Mouse (Mus musculus) testis, adult 10 weeks (tissue): ENCODE results near the gene Sqstm1. TPM values are rescaled to one million over a fixed set of nuclear protein-coding genes. Genes with fewer than 3 reads are reported as not detected.

Experiments used
- polyA plus RNA-seq: library from polyadenylated mRNA; stranded (reverse); fragments of 350-450 nt; fragmentation: Illumina TruSeq; extraction: RNeasy Lipid Tissue Mini Kit (QIAGEN cat#74804); gene quantifications from one replicate; pipeline ENCODE4 v1.2.3, GENCODE M21; 2014; ENCODE audit warnings: low read depth, low replicate concordance

Sqstm1 gene
- 60.0 TPM for polyA plus RNA-seq

DNA sequence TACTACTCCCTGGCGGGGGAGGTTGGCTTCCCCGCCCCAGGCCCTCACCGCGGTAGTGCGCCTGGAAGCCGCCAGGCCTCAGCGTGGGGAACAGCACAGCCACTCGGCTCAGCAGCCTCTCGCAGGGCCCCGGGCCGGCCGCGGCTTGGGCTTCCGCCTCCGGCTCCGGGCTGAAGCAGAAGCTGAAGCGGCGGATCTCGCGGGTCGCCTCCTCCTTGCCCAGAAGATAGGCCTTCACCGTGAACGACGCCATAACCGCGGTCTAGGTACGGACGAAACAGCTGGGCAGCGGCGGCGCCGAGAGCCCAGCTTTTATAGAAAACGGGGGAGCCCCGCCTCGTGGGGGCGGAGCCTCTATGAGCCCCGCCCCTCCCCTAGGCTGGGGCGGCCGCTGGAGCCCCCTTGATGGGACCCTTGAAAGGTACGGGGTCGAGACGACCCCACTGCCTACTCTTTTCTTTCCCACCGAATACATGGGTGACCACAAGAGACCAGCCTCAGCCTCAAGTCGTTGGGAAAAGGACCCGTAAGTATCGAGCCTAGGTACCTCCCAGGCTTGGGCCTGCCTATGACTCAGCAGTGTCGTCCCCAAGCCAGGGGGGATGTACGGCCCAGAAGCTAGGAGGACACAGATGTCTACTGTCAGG, at the start of gene Sqstm1, which contains the start of gene Mgat4b:
TSS of gene Sqstm1 (minus strand) at position 323 of the 647 bp plus-strand sequence.
TSS of gene Mgat4b (plus strand) at position 386 of the 647 bp plus-strand sequence.

DNA sequence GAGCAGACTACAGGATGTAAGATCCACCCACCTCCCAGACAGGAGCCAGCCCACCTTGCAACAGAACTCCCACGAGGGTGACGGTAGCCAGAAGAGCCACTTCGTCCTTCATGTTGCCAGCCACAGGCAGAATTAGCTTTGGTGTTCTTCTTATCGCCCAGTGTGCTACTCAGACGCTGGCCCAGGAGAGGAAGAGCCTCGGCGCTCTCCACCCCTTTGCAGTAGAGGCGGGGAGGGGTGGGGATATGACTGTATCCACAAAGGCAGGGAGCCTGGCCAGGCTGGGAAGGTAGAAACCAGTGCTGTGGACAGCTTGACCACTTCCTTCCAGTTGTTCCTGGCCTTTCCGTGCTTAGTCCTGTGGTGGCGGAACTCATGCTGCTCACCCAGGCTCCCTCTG, 27.7 kb upstream of the Sqstm1 start, which contains the start of gene Ltc4s:
TSS of gene Ltc4s (minus strand) at position 293 of the 400 bp plus-strand sequence.

DNA sequence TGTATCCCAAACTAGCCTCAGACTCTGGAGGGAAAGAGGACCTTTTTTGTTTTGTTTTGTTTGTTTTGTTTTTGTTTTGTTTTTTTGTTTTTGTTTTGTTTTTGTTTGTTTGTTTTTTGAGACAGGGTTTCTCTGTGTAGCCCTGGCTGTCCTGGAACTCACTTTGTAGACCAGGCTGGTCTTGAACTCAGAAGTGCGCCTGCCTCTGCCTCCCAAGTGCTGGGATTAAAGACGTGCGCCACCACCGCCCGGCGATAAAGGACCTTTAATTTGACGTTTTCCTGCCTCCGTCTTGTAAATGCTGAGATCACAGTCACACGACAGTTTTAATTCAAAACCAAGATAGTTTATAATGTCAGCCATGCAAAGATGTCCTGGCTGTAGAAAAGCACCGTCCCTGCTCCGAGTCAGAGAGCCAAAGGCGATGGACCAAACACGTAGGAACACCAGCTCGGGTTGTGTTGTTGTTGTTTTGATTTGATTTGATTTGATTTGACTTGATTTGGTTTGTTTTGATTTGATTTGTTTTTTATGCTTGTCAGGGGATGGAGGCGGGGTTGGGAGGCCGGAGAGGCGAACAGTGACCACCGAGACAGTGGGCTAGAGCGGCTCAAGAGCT, 36.4 kb downstream of the Sqstm1 start, which contains the start of gene Mrnip:
TSS of gene Mrnip (plus strand) at position 334 of the 619 bp plus-strand sequence.

Other genes starting within 250 kb of the Sqstm1 start
- gene Rnf130, start 185.5 kb downstream of the Sqstm1 start, polyA plus RNA-seq: 42.8 TPM
- 2.0 TPM for gene Tbc1d9b, start 79.4 kb downstream of the Sqstm1 start, polyA plus RNA-seq
- gene Mrnip, start 36.4 kb downstream of the Sqstm1 start, polyA plus RNA-seq: 3.0 TPM
- gene Mgat4b, start 63 bp upstream of the Sqstm1 start, polyA plus RNA-seq: 2.1 TPM
- gene Ltc4s, start 27.8 kb upstream of the Sqstm1 start, polyA plus RNA-seq: not detected
- gene Maml1, start 81.5 kb upstream of the Sqstm1 start, polyA plus RNA-seq: 2.5 TPM
- 289 TPM for gene Canx, start 114.8 kb upstream of the Sqstm1 start, polyA plus RNA-seq
- 0.70 TPM for gene Cby3, start 143.6 kb upstream of the Sqstm1 start, polyA plus RNA-seq
- 648 TPM for gene Hnrnph1, start 166.2 kb upstream of the Sqstm1 start, polyA plus RNA-seq
- gene Rufy1, start 220.3 kb upstream of the Sqstm1 start, polyA plus RNA-seq: 8.0 TPM